Mouse (Mus musculus) effector memory CD4-positive, alpha-beta T cell, adult 5 months (primary cell): Measurements from ENCODE around the gene Grpr. TPM values are rescaled to one million over a fixed set of nuclear protein-coding genes. Genes with fewer than 3 reads are reported as not detected.

Source experiments
- polyA plus RNA-seq: library from polyadenylated mRNA; unstranded; fragments of 100-300 nt; shearing (Covaris generic); gene quantifications from one replicate; pipeline ENCODE4 v1.2.1, GENCODE M21; 2017

The Grpr gene
- polyA plus RNA-seq, result not detected

DNA sequence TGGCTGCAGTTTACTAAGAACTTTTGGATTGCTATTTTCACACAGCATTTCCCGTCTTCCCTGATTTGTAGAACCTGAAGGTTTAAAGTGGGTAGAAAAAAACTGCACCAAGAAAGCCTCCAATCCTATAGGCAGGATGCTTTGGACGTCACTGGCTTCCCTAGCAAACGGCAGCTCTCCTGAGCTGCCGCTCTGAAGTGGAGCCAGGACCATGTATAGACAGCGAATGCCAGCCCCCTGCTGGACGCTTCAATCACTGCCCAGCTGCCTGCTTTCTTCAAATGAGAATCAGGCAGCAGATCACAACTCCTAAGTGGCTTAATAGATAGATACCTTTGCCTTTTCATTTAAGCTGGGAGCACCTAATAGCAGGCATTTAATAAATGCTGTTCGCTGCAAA is at the start of gene Grpr:
Gene Grpr, minus strand, starts transcription at position 12 of the 400 bp plus-strand sequence.

Other genes with a start within 250 kb of the Grpr start
- not detected for gene Rnf138rt1, start 211.7 kb upstream of the Grpr start, polyA plus RNA-seq